Mouse (Mus musculus) erythroblast, embryonic 14.5 days (primary cell): ENCODE measurements around the gene Gna15.

Experiments used
- GATA1 ChIP-seq: IDR thresholded peaks from 2 replicates; pipeline ENCODE4 v1.6.1; 2012; ENCODE audit warnings: low read length, inconsistent platforms, mixed read lengths
- TAL1 ChIP-seq: IDR thresholded peaks from 3 replicates; pipeline ENCODE4 v1.6.1; 2012; ENCODE audit warnings: low read length, inconsistent platforms, mixed read lengths

DNA sequence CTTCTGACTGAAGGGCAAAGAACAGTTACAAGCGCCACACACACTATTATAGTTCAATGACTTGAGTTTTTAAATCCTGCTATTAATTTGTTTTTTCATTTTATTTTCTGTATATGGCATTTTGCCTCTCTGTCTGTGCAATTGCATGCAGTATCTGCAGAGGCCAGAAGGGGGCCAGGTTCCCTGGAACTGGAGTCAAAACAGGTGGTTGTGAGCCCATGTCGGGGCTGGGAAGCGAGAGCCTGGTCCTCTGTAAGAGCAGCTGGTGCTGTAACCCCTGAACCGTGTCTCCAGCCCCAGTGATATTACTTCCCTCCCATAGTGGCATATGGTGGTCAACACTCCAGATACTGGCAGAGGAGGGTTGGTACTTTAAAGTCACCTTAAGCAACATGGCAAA is 5.5 kb downstream of the Gna15 start:
- TF ChIP-seq TAL1 (no peak), GATA1 (no peak)
